Mouse (Mus musculus): ENCODE results near the gene Wasf1. TPM values are rescaled to one million over a fixed set of nuclear protein-coding genes. Genes with fewer than 3 reads are reported as not detected.

The Wasf1 gene
- polyA plus RNA-seq, 1 experiment from 2014 or later = 9.8 TPM

DNA sequence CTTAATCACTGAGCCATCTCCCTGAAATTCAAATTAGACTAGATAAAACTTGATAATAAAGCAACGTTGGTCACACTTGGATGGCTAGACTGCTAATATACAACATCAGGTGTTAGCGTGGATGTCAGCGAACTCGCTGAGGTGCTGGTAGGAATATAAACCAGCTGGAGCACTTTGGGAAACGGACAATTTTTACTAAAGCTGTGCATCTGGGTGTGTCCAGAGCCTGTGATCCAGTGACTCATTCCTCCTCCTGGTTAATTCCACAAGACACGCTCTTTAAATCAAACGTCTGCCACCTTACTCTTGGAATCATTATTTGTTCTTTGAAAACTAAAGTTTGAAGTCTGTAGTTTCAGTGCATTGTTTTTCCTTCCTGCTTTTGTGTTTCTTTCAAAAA lies 23.5 kb downstream of the Wasf1 start:
- Histone ChIP-seq H3K27me3 (ENCODE audit: control insufficient read depth, insufficient read depth, low read depth, low read length) (no peaks in the 10 kb centered on the region), H3K4me1 (replicated peaks; ENCODE audit: control insufficient read depth, insufficient read depth, low read length) (no peaks in the 10 kb centered on the region), H3K27ac (ENCODE audit: low read length) (no peak overlapping the region), H3K4me3 (ENCODE audit: low read length) (no peak overlapping the region), H3K9ac (ENCODE audit: low read length) (no peak overlapping the region), H3K4me2 (ENCODE audit: low read depth, low read length) (no peak overlapping the region), H3K36me3 (ENCODE audit: control insufficient read depth, insufficient read depth, low read length) (no peaks in the 10 kb centered on the region), H3K9me3 (ENCODE audit: control insufficient read depth, low read length) (no peaks in the 10 kb centered on the region)
- WGBS = 77% methylated on average over 7 of the region's 7 CpGs
- no peak for ATAC-seq (ENCODE audit: low read depth)

DNA sequence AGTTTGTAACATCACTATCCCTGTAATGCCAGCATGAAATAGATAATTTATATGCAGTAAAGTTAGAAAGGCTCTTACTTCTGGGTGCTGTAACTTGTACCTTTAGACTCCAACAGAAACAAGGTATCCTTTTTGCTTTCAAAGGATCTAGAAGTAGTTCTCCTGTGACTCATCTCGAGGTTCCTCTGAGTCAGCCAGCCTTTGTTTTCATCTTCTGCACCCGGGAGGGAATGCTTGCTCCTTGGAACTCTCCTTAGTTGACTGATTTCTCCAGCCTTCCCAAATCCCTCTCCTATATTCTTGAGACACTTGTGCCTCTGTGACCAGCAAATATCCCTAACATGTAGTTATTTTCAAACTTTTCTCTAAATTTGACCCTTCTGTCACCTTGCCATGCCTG lies 25.3 kb downstream of the Wasf1 start:
- ATAC-seq (ENCODE audit: low read depth) = no peak
- 43% methylated on average over 2 of the region's 2 CpGs for WGBS
- Histone ChIP-seq H3K36me3 (ENCODE audit: control insufficient read depth, insufficient read depth, low read length) (no peaks in the 10 kb centered on the region), H3K4me2 (ENCODE audit: low read depth, low read length) (no peak overlapping the region), H3K9ac (ENCODE audit: low read length) (no peak overlapping the region), H3K4me3 (ENCODE audit: low read length) (no peak overlapping the region), H3K27ac (ENCODE audit: low read length) (no peak overlapping the region), H3K4me1 (replicated peaks; ENCODE audit: control insufficient read depth, insufficient read depth, low read length) (no peaks in the 10 kb centered on the region), H3K9me3 (ENCODE audit: control insufficient read depth, low read length) (no peaks in the 10 kb centered on the region), H3K27me3 (ENCODE audit: control insufficient read depth, insufficient read depth, low read depth, low read length) (no peaks in the 10 kb centered on the region)

DNA sequence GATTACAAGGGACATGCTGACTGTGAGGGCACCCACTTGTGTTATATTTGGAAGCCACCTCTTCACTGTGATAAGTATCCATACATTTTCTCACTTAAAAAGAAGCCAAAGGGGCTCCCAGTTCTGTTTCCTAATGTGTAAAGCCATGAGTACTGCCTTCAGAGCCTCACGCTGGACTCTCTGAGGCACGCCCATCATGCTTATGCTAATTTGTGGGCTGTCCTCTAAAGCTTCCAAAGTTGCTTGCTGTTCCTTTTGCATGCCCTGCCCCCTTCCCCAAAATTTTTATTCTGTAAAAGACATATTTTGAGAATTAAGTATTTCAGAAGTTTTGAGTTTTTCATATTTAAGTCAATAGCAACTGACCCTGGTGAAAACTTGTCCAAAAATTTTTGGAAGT lies 27.5 kb downstream of the Wasf1 start:
- 48% methylated on average over 2 of the region's 2 CpGs for WGBS
- no peaks in the 10 kb centered on the region for H3K9me3 ChIP-seq (ENCODE audit: control insufficient read depth, low read length)
- no peak overlapping the region for H3K9ac ChIP-seq (ENCODE audit: low read length)
- no peaks in the 10 kb centered on the region for H3K27me3 ChIP-seq (ENCODE audit: control insufficient read depth, insufficient read depth, low read depth, low read length)
- H3K4me3 ChIP-seq (ENCODE audit: low read length) = no peak overlapping the region
- ATAC-seq (ENCODE audit: low read depth) = no peak
- no peaks in the 10 kb centered on the region for H3K4me1 ChIP-seq (replicated peaks; ENCODE audit: control insufficient read depth, insufficient read depth, low read length)
- no peaks in the 10 kb centered on the region for H3K36me3 ChIP-seq (ENCODE audit: control insufficient read depth, insufficient read depth, low read length)
- H3K4me2 ChIP-seq (ENCODE audit: low read depth, low read length) = no peak overlapping the region
- H3K27ac ChIP-seq (ENCODE audit: low read length) = no peak overlapping the region

DNA sequence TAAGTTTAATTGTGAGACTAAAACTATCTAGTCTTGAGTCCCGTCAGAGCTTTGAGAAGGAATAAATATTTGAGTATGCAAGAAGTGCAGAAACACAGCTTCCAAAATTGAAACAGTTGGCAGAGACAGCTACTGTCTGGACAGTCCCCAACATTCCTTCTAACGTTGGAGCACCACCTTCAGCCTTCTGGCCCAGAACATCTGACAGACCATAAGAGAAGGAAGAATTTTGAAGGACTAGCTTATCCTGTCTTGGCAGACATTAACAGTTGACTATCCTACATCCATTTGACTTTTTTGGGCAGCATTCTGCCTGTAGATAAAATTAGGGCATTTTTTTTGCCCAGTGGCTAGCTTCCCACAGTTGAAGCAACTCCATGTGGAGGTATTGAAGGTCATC lies 32.0 kb downstream of the Wasf1 start:
- no peak for ATAC-seq (ENCODE audit: low read depth)
- no peaks in the 10 kb centered on the region for H3K4me1 ChIP-seq (replicated peaks; ENCODE audit: control insufficient read depth, insufficient read depth, low read length)
- H3K27me3 ChIP-seq (ENCODE audit: control insufficient read depth, insufficient read depth, low read depth, low read length) = no peaks in the 10 kb centered on the region
- H3K36me3 ChIP-seq (ENCODE audit: control insufficient read depth, insufficient read depth, low read length) = no peaks in the 10 kb centered on the region
- no peak overlapping the region for H3K4me3 ChIP-seq (ENCODE audit: low read length)
- 56% methylated on average over 2 of the region's 2 CpGs for WGBS
- H3K9me3 ChIP-seq (ENCODE audit: control insufficient read depth, low read length) = no peaks in the 10 kb centered on the region
- no peak overlapping the region for H3K9ac ChIP-seq (ENCODE audit: low read length)
- H3K27ac ChIP-seq (ENCODE audit: low read length) = no peak overlapping the region
- H3K4me2 ChIP-seq (ENCODE audit: low read depth, low read length) = no peak overlapping the region

DNA sequence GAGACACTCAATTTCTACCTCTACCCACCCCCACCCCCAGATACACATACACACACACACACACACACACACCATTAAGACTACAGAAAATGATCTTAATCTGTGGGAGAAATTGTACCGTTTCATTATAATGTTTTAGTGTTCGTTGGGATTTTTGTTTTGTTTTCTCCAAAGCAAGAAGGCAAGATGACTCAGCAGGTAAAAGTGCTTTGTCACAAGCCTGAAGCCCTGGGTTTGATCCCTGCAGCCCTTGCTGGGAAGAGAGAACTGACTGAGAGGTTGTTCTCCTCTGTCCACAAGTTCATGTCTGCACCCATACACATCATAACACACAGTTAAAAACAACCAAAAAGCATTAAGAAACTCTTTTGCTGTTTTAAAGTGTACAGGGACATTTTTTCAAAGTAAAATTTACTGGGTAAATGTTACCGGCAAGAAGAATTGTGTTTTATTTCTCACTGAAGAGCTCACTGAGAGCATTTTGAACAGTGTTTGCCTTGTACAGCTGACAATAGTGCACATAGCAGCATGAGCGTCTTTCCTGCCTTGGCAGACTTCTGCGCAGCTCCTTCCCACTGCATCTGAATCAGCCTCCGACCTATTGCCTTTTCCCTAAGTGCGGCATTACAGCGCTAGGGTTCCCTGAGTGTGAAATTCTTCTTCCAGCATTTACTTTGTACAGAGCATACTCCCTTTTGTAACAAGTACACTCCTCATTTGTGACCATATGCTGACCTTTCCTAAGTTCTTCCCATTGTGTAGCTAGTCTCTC lies 35.6 kb downstream of the Wasf1 start:
- Histone ChIP-seq H3K27ac (ENCODE audit: low read length) (no peak overlapping the region), H3K4me2 (ENCODE audit: low read depth, low read length) (no peak overlapping the region), H3K4me3 (ENCODE audit: low read length) (no peak overlapping the region), H3K9ac (ENCODE audit: low read length) (no peak overlapping the region), H3K9me3 (ENCODE audit: control insufficient read depth, low read length) (no peaks in the 10 kb centered on the region), H3K4me1 (replicated peaks; ENCODE audit: control insufficient read depth, insufficient read depth, low read length) (no peaks in the 10 kb centered on the region), H3K36me3 (ENCODE audit: control insufficient read depth, insufficient read depth, low read length) (no peaks in the 10 kb centered on the region), H3K27me3 (ENCODE audit: control insufficient read depth, insufficient read depth, low read depth, low read length) (no peaks in the 10 kb centered on the region)
- ATAC-seq (ENCODE audit: low read depth) = no peak
- WGBS = 79% methylated on average over 8 of the region's 8 CpGs

DNA sequence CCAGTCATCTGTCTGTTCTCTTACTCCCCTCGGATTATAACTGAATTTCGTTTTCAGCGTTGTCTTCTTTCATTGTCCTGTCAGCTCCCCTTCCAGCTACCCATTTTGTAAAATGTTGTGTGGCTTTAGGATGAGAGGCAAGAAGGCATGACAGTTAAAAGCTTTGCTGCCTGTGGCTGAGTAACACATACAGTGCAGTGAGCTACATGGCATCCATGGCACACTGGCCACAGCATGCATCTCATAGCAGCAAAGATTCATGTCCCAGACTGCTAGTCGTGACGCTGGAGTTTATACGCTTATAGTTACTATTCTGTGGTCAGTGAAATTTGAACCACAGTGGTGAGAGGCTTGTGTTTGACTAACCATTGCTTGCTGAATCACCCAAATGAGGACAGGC lies 36.2 kb downstream of the Wasf1 start:
- H3K4me3 ChIP-seq (ENCODE audit: low read length) = no peak overlapping the region
- no peak for ATAC-seq (ENCODE audit: low read depth)
- WGBS = 85% methylated on average over 6 of the region's 6 CpGs

DNA sequence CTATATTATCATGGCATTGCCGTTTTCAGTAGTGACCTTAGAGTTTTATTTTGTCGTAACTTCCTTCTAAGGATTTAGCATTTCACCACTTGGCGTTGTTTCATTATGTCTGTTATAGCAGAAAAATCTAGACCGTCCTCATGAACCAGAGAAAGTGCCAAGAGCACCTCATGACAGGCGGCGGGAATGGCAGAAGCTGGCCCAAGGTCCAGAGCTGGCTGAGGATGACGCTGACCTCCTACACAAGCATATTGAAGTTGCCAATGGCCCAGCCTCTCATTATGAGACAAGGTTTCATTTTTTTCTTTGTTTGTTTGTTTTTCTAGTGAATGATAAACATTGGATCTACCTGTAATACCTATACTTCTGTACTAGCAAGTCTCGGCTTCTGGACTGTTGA lies 49.7 kb downstream of the Wasf1 start:
- WGBS = 88% methylated on average over 8 of the region's 8 CpGs
- peaks cover 3% of the 10 kb centered on the region; the same call in 1 of the 2 replicates for H3K36me3 ChIP-seq (ENCODE audit: control insufficient read depth, insufficient read depth, low read length)

More for the DNA sequence above, 36.2 kb downstream of the Wasf1 start:
- no peak overlapping the region for H3K27ac ChIP-seq (ENCODE audit: low read length)
- H3K9ac ChIP-seq (ENCODE audit: low read length) = no peak overlapping the region
- no peak overlapping the region for H3K4me2 ChIP-seq (ENCODE audit: low read depth, low read length)
- no peaks in the 10 kb centered on the region for H3K9me3 ChIP-seq (ENCODE audit: control insufficient read depth, low read length)
- H3K27me3 ChIP-seq (ENCODE audit: control insufficient read depth, insufficient read depth, low read depth, low read length) = no peaks in the 10 kb centered on the region
- no peaks in the 10 kb centered on the region for H3K36me3 ChIP-seq (ENCODE audit: control insufficient read depth, insufficient read depth, low read length)
- no peaks in the 10 kb centered on the region for H3K4me1 ChIP-seq (replicated peaks; ENCODE audit: control insufficient read depth, insufficient read depth, low read length)

DNA sequence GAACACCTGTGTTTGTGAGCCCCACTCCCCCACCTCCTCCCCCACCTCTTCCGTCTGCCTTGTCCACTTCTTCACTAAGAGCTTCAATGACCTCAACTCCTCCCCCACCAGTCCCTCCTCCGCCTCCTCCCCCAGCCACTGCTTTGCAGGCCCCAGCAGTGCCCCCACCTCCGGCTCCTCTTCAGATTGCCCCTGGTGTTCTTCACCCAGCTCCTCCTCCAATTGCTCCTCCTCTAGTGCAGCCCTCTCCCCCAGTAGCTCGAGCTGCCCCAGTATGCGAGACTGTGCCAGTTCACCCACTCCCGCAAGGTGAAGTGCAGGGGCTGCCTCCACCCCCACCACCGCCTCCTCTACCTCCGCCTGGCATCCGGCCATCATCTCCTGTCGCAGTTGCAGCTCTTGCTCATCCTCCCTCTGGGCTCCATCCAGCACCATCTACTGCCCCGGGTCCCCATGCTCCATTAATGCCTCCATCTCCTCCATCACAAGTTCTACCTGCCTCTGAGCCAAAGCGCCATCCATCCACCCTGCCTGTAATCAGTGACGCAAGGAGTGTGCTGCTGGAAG lies 53.0 kb downstream of the Wasf1 start:
- Histone ChIP-seq H3K4me3 (ENCODE audit: low read length) (no peak overlapping the region), H3K27ac (ENCODE audit: low read length) (no peak overlapping the region), H3K9me3 (ENCODE audit: control insufficient read depth, low read length) (no peaks in the 10 kb centered on the region), H3K9ac (ENCODE audit: low read length) (no peak overlapping the region), H3K4me2 (ENCODE audit: low read depth, low read length) (no peak overlapping the region), H3K27me3 (ENCODE audit: control insufficient read depth, insufficient read depth, low read depth, low read length) (no peaks in the 10 kb centered on the region), H3K4me1 (replicated peaks; ENCODE audit: control insufficient read depth, insufficient read depth, low read length) (no peaks in the 10 kb centered on the region), H3K36me3 (ENCODE audit: control insufficient read depth, insufficient read depth, low read length) (peaks cover 3% of the 10 kb centered on the region; the same call in 1 of the 2 replicates)
- no peak for ATAC-seq (ENCODE audit: low read depth)
- WGBS = 74% methylated on average over 13 of the region's 13 CpGs

More for the DNA sequence above, 49.7 kb downstream of the Wasf1 start:
- no peak overlapping the region for H3K9ac ChIP-seq (ENCODE audit: low read length)
- H3K4me1 ChIP-seq (replicated peaks; ENCODE audit: control insufficient read depth, insufficient read depth, low read length) = no peaks in the 10 kb centered on the region
- ATAC-seq (ENCODE audit: low read depth) = no peak
- no peaks in the 10 kb centered on the region for H3K9me3 ChIP-seq (ENCODE audit: control insufficient read depth, low read length)
- H3K27me3 ChIP-seq (ENCODE audit: control insufficient read depth, insufficient read depth, low read depth, low read length) = no peaks in the 10 kb centered on the region
- H3K4me2 ChIP-seq (ENCODE audit: low read depth, low read length) = no peak overlapping the region
- H3K4me3 ChIP-seq (ENCODE audit: low read length) = no peak overlapping the region
- H3K27ac ChIP-seq (ENCODE audit: low read length) = no peak overlapping the region

DNA sequence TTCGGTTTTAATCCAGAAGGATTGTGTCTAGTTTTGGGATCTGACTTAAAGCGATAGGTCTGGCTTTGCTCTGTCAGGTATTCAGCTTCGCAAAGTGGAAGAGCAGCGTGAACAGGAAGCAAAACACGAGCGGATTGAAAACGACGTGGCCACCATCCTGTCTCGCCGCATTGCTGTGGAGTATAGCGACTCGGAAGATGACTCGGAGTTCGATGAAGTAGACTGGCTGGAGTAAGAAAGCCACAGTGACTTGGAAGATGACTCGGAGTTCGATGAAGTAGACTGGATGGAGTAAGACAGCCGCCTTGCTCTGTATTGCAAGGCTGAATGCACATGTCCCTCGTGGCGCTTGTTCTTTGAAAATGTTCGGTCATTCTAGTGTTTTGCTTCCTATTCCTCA lies 54.3 kb downstream of the Wasf1 start:
- no peak overlapping the region for H3K4me3 ChIP-seq (ENCODE audit: low read length)
- H3K36me3 ChIP-seq (ENCODE audit: control insufficient read depth, insufficient read depth, low read length) = peaks cover 3% of the 10 kb centered on the region; the same call in 1 of the 2 replicates
- H3K9me3 ChIP-seq (ENCODE audit: control insufficient read depth, low read length) = no peaks in the 10 kb centered on the region
- no peaks in the 10 kb centered on the region for H3K27me3 ChIP-seq (ENCODE audit: control insufficient read depth, insufficient read depth, low read depth, low read length)
- WGBS = 93% methylated on average over 20 of the region's 20 CpGs
- H3K27ac ChIP-seq (ENCODE audit: low read length) = no peak overlapping the region
- H3K4me2 ChIP-seq (ENCODE audit: low read depth, low read length) = no peak overlapping the region
- no peak overlapping the region for H3K9ac ChIP-seq (ENCODE audit: low read length)
- H3K4me1 ChIP-seq (replicated peaks; ENCODE audit: control insufficient read depth, insufficient read depth, low read length) = no peaks in the 10 kb centered on the region
- no peak for ATAC-seq (ENCODE audit: low read depth)
